ENCODE assay signal across 39 mouse cellular contexts in the genomic region with DNA sequence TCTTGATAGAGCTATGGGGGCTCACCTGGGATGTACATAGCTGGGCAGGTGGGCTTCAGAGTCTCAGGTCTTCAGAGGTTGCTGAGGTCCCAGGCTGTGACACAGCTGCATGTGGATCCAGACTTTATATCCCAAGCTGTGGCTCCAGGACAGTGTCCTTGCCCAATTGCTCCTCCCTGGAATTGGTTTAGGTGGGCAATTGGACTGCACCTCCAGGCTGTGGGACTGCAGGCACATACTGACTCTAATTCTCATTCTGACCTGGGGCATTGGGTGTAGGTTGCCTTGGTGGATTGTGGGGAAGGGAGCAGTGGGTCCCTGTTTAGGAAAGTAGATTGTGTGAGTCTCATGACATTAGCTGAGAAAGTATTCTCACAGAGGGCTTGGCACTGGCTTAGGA. TPM values are rescaled to one million over a fixed set of nuclear protein-coding genes. Genes with fewer than 3 reads are reported as not detected.
"Had no signal": no experiment of that assay in that cellular context is flagged by ENCODE, and none has a peak within 500 bp of the region (broad histone marks: within the 10 kb centered on the region; RNA-seq: fewer than 3 reads in every experiment).

Gene BC051665 (minus strand): TSS at position 101 of the 400 bp plus-strand sequence.

- DNase-seq: cerebellum, adult 2 months; cerebellum, adult 8-10 months; cerebellum, adult 9-10 months; cerebellum, adult 9-11 months; cerebellum, postnatal 10 days; cerebellum, postnatal 14 days; cerebellum, postnatal 25 days; cerebellum, postnatal 36 days; embryo, embryonic 11 days; forebrain, postnatal 0 days; gastrocnemius, adult 2 months; gastrocnemius, postnatal 10 days; gastrocnemius, postnatal 14 days; gastrocnemius, postnatal 25 days; gastrocnemius, postnatal 36 days; heart, adult 18-20 months had no signal

- H3K9ac ChIP-seq: embryonic facial prominence, embryonic 12.5 days; embryonic facial prominence, embryonic 13.5 days; embryonic facial prominence, embryonic 15.5 days; forebrain, embryonic 12.5 days; forebrain, embryonic 13.5 days; forebrain, embryonic 15.5 days; forebrain, postnatal 0 days had no signal

- H3K27ac ChIP-seq: embryonic facial prominence, embryonic 10.5 days; embryonic facial prominence, embryonic 12.5 days; embryonic facial prominence, embryonic 13.5 days; embryonic facial prominence, embryonic 15.5 days; forebrain, embryonic 10.5 days; forebrain, embryonic 12.5 days; forebrain, embryonic 13.5 days; forebrain, embryonic 15.5 days; gastrocnemius, adult 2 months had no signal

- H3K27me3 ChIP-seq: embryonic facial prominence, embryonic 13.5 days; embryonic facial prominence, embryonic 15.5 days; forebrain, embryonic 12.5 days; forebrain, embryonic 13.5 days; forebrain, embryonic 15.5 days had no signal

- H3K9me3 ChIP-seq: embryonic facial prominence, embryonic 10.5 days; embryonic facial prominence, embryonic 12.5 days; embryonic facial prominence, embryonic 13.5 days; embryonic facial prominence, embryonic 15.5 days; forebrain, embryonic 10.5 days; forebrain, embryonic 12.5 days; forebrain, embryonic 13.5 days; forebrain, embryonic 15.5 days had no signal

- H3K4me1 ChIP-seq: embryonic facial prominence, embryonic 10.5 days; embryonic facial prominence, embryonic 12.5 days; embryonic facial prominence, embryonic 13.5 days; embryonic facial prominence, embryonic 15.5 days; forebrain, embryonic 10.5 days; forebrain, embryonic 12.5 days; forebrain, embryonic 13.5 days; forebrain, embryonic 15.5 days had no signal

- H3K36me3 ChIP-seq: embryonic facial prominence, embryonic 10.5 days; embryonic facial prominence, embryonic 12.5 days; embryonic facial prominence, embryonic 13.5 days; embryonic facial prominence, embryonic 15.5 days; forebrain, embryonic 10.5 days; forebrain, embryonic 12.5 days; forebrain, embryonic 15.5 days had no signal

- H3K4me3 ChIP-seq: embryonic facial prominence, embryonic 10.5 days; embryonic facial prominence, embryonic 12.5 days; embryonic facial prominence, embryonic 13.5 days; embryonic facial prominence, embryonic 15.5 days; erythroblast, embryonic 14.5 days; forebrain, embryonic 10.5 days; forebrain, embryonic 12.5 days; forebrain, embryonic 13.5 days; forebrain, embryonic 15.5 days; gastrocnemius, adult 2 months had no signal

RNA-seq across cellular contexts. Expression of gene BC051665, which starts in this region (rescaled TPM):
- total RNA-seq: common myeloid progenitor, adult 5-6 weeks; forebrain, postnatal 0 days; gastrocnemius, adult 18-20 months; gastrocnemius, adult 2 months; gastrocnemius, adult 8-10 months; gastrocnemius, postnatal 10 days; gastrocnemius, postnatal 14 days; gastrocnemius, postnatal 25 days; gastrocnemius, postnatal 36 days; gastrocnemius, postnatal 4 days; granulocyte monocyte progenitor cell, adult 5-6 weeks; heart, adult 18-20 months; heart, adult 8-10 months had no signal
- polyA plus RNA-seq: cerebellum, adult 2 months; cortical plate, adult 2 months; embryonic facial prominence, embryonic 10.5 days; embryonic facial prominence, embryonic 11.5 days; embryonic facial prominence, embryonic 12.5 days; embryonic facial prominence, embryonic 13.5 days; embryonic facial prominence, embryonic 14.5 days; embryonic facial prominence, embryonic 15.5 days; erythroblast, embryonic 14.5 days; forebrain, embryonic 10.5 days; forebrain, embryonic 11.5 days; forebrain, embryonic 12.5 days; forebrain, embryonic 13.5 days; forebrain, embryonic 14.5 days; forebrain, embryonic 15.5 days; forebrain, embryonic 16.5 days; forebrain, postnatal 0 days; frontal cortex, adult 2 months; gonadal fat pad, adult 2 months had no signal
